Mouse (Mus musculus): ENCODE measurements around the gene Wee1.

- no peak for TF ChIP-seq CTCF (conservative IDR thresholded peaks at IDR 0.05; ENCODE audit: insufficient read depth, insufficient read length, low read depth, low read length)
- no peak for TF ChIP-seq POLR2A (IDR thresholded peaks at IDR 0.05; ENCODE audit: low read depth, low read length)
These were observed 59.6 kb downstream of the Wee1 start for GRCm38 (mm10) chr7:110181446-110181845.
